Mouse (Mus musculus): Measurements from ENCODE around the gene Phldb2. TPM values are rescaled to one million over a fixed set of nuclear protein-coding genes. Genes with fewer than 3 reads are reported as not detected.

Phldb2 gene
- polyA plus RNA-seq, 1 experiment = 2.6 TPM

GRCm38 (mm10) chr16:45849045-45849444 lies 104.4 kb downstream of the Phldb2 start:
- H3K27ac ChIP-seq (replicated peaks; ENCODE audit: low read depth, low read length) = no peak overlapping the region
- H3K4me3 ChIP-seq (ENCODE audit: insufficient read depth, low read depth, low read length) = no peak overlapping the region
- peaks cover 5% of the 10 kb centered on the region; the same call in 1 of the 2 replicates for H3K4me1 ChIP-seq (ENCODE audit: control insufficient read depth, insufficient read depth, insufficient read length, low read length)

- H3K4me1 ChIP-seq (ENCODE audit: control insufficient read depth, insufficient read depth, insufficient read length, low read length) = peaks cover 14% of the 10 kb centered on the region; the same call in 1 of the 2 replicates
- H3K27ac ChIP-seq (replicated peaks; ENCODE audit: low read depth, low read length) = peak overlapping the region; percentile 93
- H3K4me3 ChIP-seq (ENCODE audit: insufficient read depth, low read depth, low read length) = peak overlapping the region; percentile 85
Measured at GRCm38 (mm10) chr16:45844875-45845274, 108.5 kb downstream of the Phldb2 start.

- Histone ChIP-seq H3K27ac (replicated peaks; ENCODE audit: low read depth, low read length) (peak overlapping the region; percentile 93), H3K4me3 (ENCODE audit: insufficient read depth, low read depth, low read length) (peak overlapping the region; percentile 85), H3K4me1 (ENCODE audit: control insufficient read depth, insufficient read depth, insufficient read length, low read length) (peaks cover 19% of the 10 kb centered on the region; the same call in 1 of the 2 replicates)
Measured at GRCm38 (mm10) chr16:45844049-45844780, 109.2 kb downstream of the Phldb2 start.

GRCm38 (mm10) chr16:45843351-45843891 lies 110.0 kb downstream of the Phldb2 start:
- H3K4me3 ChIP-seq (ENCODE audit: insufficient read depth, low read depth, low read length) = peak overlapping the region; percentile 85
- peaks cover 21% of the 10 kb centered on the region; the same call in 1 of the 2 replicates for H3K4me1 ChIP-seq (ENCODE audit: control insufficient read depth, insufficient read depth, insufficient read length, low read length)
- H3K27ac ChIP-seq (replicated peaks; ENCODE audit: low read depth, low read length) = peak overlapping the region; percentile 93

- Histone ChIP-seq H3K4me1 (ENCODE audit: control insufficient read depth, insufficient read depth, insufficient read length, low read length) (peaks cover 25% of the 10 kb centered on the region; the same call in 1 of the 2 replicates), H3K27ac (replicated peaks; ENCODE audit: low read depth, low read length) (no peak overlapping the region; the same call in 1 of the 2 replicates), H3K4me3 (ENCODE audit: insufficient read depth, low read depth, low read length) (peak overlapping the region; percentile 28)
Measured at GRCm38 (mm10) chr16:45842440-45842839, 111.0 kb downstream of the Phldb2 start.

- Histone ChIP-seq H3K4me3 (ENCODE audit: insufficient read depth, low read depth, low read length) (peak overlapping the region; percentile 28), H3K4me1 (ENCODE audit: control insufficient read depth, insufficient read depth, insufficient read length, low read length) (peaks cover 25% of the 10 kb centered on the region; the same call in 1 of the 2 replicates)
Measured at GRCm38 (mm10) chr16:45841806-45842205, 111.6 kb downstream of the Phldb2 start.

GRCm38 (mm10) chr16:45841016-45841415 lies 112.4 kb downstream of the Phldb2 start:
- Histone ChIP-seq H3K4me1 (ENCODE audit: control insufficient read depth, insufficient read depth, insufficient read length, low read length) (peaks cover 25% of the 10 kb centered on the region; the same call in 1 of the 2 replicates), H3K27ac (replicated peaks; ENCODE audit: low read depth, low read length) (no peak overlapping the region), H3K4me3 (ENCODE audit: insufficient read depth, low read depth, low read length) (no peak overlapping the region)

More at GRCm38 (mm10) chr16:45841806-45842205, 111.6 kb downstream of the Phldb2 start:
- H3K27ac ChIP-seq (replicated peaks; ENCODE audit: low read depth, low read length) = no peak overlapping the region; the same call in 1 of the 2 replicates

GRCm38 (mm10) chr16:45837541-45838342 lies 115.7 kb downstream of the Phldb2 start:
- peak overlapping the region; percentile 68 for H3K27ac ChIP-seq (replicated peaks; ENCODE audit: low read depth, low read length)
- H3K4me1 ChIP-seq (ENCODE audit: control insufficient read depth, insufficient read depth, insufficient read length, low read length) = peaks cover 21% of the 10 kb centered on the region; the same call in 1 of the 2 replicates
- H3K4me3 ChIP-seq (ENCODE audit: insufficient read depth, low read depth, low read length) = no peak overlapping the region

GRCm38 (mm10) chr16:45832747-45833108 lies 120.7 kb downstream of the Phldb2 start:
- Histone ChIP-seq H3K27ac (replicated peaks; ENCODE audit: low read depth, low read length) (peak overlapping the region; percentile 26; the same call in 1 of the 2 replicates), H3K4me1 (ENCODE audit: control insufficient read depth, insufficient read depth, insufficient read length, low read length) (no peaks in the 10 kb centered on the region; the same call in none of the 2 replicates), H3K4me3 (ENCODE audit: insufficient read depth, low read depth, low read length) (no peak overlapping the region)

- Histone ChIP-seq H3K4me1 (ENCODE audit: control insufficient read depth, insufficient read depth, insufficient read length, low read length) (peaks cover 2% of the 10 kb centered on the region), H3K27ac (replicated peaks; ENCODE audit: low read depth, low read length) (no peak overlapping the region), H3K4me3 (ENCODE audit: insufficient read depth, low read depth, low read length) (no peak overlapping the region)
Measured at GRCm38 (mm10) chr16:45832061-45832746, 121.2 kb downstream of the Phldb2 start.

GRCm38 (mm10) chr16:45831094-45831872 lies 122.1 kb downstream of the Phldb2 start:
- Histone ChIP-seq H3K27ac (replicated peaks; ENCODE audit: low read depth, low read length) (no peak overlapping the region), H3K4me3 (ENCODE audit: insufficient read depth, low read depth, low read length) (no peak overlapping the region), H3K4me1 (ENCODE audit: control insufficient read depth, insufficient read depth, insufficient read length, low read length) (peaks cover 4% of the 10 kb centered on the region)

GRCm38 (mm10) chr16:45830096-45830866 lies 123.1 kb downstream of the Phldb2 start:
- no peak overlapping the region for H3K27ac ChIP-seq (replicated peaks; ENCODE audit: low read depth, low read length)
- H3K4me1 ChIP-seq (ENCODE audit: control insufficient read depth, insufficient read depth, insufficient read length, low read length) = peaks cover 4% of the 10 kb centered on the region
- H3K4me3 ChIP-seq (ENCODE audit: insufficient read depth, low read depth, low read length) = no peak overlapping the region

GRCm38 (mm10) chr16:45825309-45825708 lies 128.1 kb downstream of the Phldb2 start:
- H3K27ac ChIP-seq (replicated peaks; ENCODE audit: low read depth, low read length) = no peak overlapping the region
- no peak overlapping the region for H3K4me3 ChIP-seq (ENCODE audit: insufficient read depth, low read depth, low read length)
- H3K4me1 ChIP-seq (ENCODE audit: control insufficient read depth, insufficient read depth, insufficient read length, low read length) = peaks cover 4% of the 10 kb centered on the region

Measured in brown adipose tissue, adult 24 weeks (tissue).